Mouse (Mus musculus) erythroblast, adult 5-6 weeks (primary cell): ENCODE data around the gene Plcl2. TPM values are rescaled to one million over a fixed set of nuclear protein-coding genes. Genes with fewer than 3 reads are reported as not detected.
"Not testable (repeated sequence)": the region's sequence is repeated elsewhere in the genome, so short reads cannot be mapped to it uniquely, and the experiment has no call there.

Experiments
- ATAC-seq: replicated peaks from 2 replicates; pipeline ENCODE4 v1.8.0; 2016; ENCODE audit warnings: moderate number of reproducible peaks, mild to moderate bottlenecking, moderate TSS enrichment, inconsistent platforms; ENCODE audit not compliant: poor library complexity, low FRiP score, severe bottlenecking
- total RNA-seq, 2 experiments: library from RNA; stranded (forward) in 1 of 2; stranded (reverse) in 1 of 2; fragments of 150-400 nt in 1 of 2; fragments of 200-764, 138-1000 nt in 1 of 2; gene quantifications; 2 replicates each; pipeline versions ENCODE4 v1.2.3 to v1.2.4; 2015 to 2017; ENCODE audit warnings: low replicate concordance in 2 of 2

The Plcl2 gene
- total RNA-seq, 2 experiments from 2014 or later = 109 to 129 TPM

DNA sequence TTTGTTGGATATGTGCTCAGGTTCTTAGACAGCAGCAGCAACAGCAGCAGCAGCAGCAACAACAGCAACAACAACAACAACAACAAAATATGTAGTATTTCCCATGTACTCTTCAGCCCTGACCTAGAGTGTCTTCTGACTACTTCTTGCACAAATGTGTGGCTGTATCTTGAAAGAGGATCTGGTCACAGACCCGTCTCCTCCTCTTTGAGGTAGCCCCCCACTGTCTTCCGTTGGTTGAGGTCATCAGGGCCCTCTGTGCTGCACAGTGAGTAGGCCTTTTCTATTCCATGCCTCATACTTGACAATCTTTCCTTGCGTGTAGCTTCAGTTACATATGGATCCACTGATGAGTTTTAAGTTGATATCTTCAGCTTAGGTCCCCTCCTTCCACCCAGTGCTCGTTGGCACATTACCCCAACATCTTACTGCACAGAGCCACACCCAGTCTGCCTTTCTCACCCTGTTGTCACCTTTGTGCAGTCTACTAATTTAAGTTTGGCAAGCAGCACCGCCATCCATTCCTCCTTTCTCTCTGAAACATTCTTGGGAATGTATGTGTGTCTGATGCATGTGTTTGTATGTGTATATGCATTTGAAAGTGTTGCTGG lies 13.4 kb downstream of the Plcl2 start:
- ATAC-seq = peak; percentile 51; the same call in 1 of the 2 replicates

DNA sequence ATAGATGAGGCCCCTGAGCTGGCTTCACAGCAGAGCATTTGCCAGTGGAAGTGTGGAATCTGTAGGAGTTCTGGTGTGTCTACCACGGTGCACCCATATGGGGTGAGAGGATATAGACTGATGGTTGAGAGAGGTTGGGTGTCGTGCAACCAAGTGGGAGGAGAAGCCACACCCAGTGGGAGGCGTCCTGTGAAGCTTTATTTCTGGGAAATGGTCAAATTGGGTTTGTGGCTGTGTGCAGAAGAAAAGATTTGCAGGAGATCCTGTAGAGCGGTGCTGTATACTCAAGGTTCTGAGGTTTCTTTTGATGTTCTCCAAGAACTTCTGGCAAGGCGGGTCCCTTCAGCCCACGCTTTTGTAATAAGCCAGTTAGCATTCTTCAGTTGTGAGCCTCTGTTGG lies 15.8 kb downstream of the Plcl2 start:
- ATAC-seq = peak; percentile 81

DNA sequence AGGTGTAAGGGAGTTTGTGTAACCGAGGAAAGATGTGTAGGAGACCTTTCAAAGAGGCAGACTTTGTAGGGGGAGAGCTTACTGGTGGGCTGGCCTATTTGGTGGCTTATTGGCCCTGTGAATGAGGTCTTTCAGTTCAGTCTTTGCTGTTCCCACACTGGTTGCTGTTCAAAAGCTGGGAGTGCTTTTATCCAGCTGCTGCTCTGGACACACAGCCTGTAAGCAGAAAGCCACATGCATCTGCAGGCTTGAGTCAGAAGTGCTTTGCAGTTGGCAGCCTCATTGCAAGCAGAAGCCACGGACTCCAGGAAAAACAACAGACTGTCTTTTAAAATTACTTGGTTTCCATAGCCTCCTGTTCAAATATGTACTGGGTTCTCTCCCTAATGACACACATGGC lies 16.6 kb downstream of the Plcl2 start:
- no peak for ATAC-seq

GRCm38 (mm10) chr17:50530089-50530488 lies 20.9 kb downstream of the Plcl2 start:
- peak; percentile 46 for ATAC-seq

DNA sequence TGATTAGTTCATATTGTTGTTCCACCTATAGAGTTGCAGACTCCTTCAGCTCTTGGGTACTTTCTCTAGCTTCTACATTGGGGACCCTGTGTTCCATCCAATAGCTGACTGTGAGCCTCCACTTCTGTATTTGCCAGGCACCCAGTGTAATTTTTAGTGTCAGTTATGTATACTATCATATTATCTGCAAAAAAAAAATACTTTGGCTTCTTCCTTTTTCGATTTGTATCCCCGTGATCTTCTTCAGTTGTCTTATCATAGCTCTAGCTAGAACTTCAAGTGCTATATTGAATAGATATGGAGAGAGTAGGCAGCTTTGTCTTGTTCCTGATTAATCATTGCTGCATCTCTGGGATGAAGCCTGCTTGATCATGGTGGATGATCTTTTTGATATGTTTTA lies 25.7 kb downstream of the Plcl2 start:
- ATAC-seq = not testable (repeated sequence)

- ATAC-seq = no peak
These were observed 27.4 kb downstream of the Plcl2 start for GRCm38 (mm10) chr17:50536409-50537194.

DNA sequence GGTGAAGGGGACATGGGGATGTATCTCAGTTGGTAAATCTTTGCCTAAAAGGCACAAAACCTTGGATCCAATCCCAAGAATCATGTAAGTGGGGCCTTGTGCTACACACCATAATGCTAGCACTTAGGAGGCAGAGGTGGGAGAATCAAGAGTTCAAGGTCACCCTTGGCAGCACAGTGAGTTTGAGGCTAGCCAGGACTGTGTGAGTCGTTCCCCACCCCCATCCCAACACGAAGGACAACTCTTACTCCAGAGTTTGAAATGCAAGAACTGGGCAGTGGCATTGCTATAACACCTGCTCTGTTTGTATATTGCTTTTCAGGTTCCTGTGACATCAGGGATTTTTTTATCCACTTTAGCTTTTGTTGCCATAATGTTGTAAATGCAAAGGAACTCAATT lies 28.6 kb downstream of the Plcl2 start:
- ATAC-seq = no peak

- ATAC-seq = no peak
These were observed 35.7 kb downstream of the Plcl2 start for GRCm38 (mm10) chr17:50544860-50545259.

DNA sequence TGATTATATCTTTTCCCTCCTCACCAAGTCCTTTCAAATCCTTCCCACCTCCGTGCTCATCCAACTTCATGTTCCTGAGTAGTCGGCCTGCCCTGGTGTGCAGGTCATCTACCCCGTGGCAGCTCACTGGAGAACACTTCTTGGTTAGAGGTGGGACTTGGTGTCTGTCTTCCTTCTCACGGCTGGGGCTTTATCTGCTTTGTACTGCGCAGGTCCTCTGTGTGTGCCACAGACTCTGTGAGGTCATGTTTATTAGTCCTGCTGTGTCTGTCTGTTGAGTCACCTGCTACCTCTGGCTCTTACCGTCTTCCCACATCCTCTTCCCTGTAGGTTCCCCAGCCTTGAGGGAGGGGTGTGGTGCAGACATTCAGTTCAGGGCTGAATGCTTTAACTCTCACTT lies 36.1 kb downstream of the Plcl2 start:
- peak; percentile 53; the same call in 1 of the 2 replicates for ATAC-seq

DNA sequence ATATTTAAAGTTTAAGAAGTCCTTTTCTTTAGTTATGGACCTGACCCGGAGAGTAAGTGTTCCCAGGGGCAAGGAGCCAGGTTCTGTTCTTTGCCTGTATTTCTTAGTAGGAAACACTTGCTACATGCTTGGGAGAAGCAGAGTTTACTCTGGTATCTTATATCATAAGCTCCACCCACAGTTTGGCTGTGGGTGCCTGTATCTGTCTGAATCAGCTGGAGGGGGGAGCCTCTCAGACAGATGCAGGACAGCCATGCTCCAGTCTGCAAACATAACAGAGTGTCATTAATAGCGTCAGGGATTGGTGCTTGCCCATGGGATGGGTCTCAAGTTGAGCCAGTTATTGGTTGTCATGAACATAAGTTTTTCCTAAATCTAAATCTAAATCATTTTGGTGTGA lies 42.9 kb downstream of the Plcl2 start:
- peak; percentile 87 for ATAC-seq

- ATAC-seq = no peak
These were observed 48.5 kb downstream of the Plcl2 start for GRCm38 (mm10) chr17:50557566-50558238.

DNA sequence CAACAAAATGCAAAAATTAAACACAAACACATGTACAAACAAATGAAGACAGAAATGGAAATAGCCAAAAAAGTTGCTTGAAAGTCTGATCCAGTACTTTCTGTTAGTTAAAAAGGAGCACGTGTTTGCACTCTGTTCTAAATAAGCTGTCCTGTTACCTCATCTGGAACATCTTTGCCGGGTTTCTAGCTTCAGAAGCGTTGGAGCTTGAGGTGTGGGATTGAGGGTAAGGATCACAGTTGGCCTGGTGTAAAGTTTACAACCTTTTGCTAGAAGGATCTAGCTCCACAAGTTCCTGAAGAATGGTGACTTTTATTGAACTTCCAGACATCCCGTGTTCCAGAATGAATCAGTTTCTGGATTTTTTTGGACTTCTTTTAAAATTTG lies 49.0 kb downstream of the Plcl2 start:
- ATAC-seq = no peak

DNA sequence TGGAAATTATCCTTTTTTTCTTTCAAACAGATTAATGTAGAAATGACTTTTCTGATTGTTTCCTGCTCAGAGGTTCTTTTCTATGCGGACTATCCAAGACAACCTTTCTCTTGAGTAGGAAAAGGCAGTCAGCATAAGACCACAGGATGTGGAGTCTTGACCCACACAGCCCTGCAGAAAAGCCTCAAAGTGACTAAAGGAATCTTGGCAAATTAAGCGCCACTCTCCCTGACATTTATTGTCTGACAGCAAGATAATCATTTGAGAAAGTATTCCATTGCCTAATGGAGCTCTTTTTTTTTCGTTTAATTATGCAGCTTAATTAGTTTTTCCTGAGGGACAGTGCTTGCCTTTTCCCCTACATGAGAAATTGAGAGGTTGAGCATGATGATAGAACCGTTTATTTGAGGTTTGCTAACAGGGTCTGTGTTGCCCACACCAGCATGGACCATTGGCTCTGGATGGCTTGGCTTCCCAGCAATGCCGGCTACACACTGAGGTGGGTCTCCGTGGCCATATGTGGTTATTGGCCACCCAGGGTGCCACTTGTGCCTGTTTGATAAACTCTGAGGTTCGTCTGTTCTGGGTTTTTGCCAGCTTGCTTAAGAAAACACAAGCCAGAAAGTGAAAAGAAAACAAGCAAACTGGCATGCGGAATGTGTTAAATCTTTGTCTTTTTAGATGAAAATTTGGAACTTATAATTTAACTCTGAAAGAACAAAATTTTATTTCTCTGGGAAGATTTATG lies 56.3 kb downstream of the Plcl2 start:
- 0 out of 2 replicates have a peak, but pooled peaks have one; percentile 72 for ATAC-seq

DNA sequence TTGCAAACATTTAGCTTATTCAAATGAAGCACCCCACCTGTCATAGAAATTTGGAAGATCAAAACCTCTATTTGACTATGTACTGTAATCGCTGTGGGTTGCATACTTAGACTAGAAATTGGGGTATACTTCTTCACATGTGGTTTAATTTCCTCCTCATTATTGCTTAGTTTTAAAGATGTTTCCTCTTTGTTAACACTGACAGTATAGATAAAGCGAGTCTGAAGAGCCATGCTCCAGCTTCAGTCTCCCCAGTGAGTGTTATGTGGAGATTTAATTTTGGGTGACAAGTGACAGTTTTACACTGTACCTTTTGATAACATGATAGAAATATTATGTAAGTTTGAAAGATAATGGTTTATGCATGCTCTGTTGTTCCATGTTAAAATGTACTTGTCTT lies 59.6 kb downstream of the Plcl2 start:
- no peak for ATAC-seq

DNA sequence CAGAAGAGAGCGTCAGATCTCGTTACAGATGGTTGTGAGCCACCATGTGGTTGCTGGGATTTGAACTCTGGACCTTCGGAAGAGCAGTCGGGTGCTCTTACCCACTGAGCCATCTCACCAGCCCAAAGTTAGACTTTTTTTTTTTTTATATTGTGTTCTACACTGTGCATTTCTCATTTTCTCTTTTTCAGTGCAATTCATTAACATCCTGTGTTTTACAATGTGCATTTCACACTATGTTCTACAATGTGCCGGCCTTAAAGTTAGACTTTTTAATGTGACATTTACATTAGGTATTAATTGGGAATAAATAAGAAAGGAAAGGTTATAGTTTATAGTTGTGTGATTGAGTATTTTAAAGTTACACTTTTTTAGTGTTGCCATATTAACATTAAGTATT lies 61.0 kb downstream of the Plcl2 start:
- peak; percentile 75; the same call in 1 of the 2 replicates for ATAC-seq

GRCm38 (mm10) chr17:50570681-50571398 lies 61.6 kb downstream of the Plcl2 start:
- ATAC-seq = no peak

- ATAC-seq = no peak
These were observed 65.0 kb downstream of the Plcl2 start for GRCm38 (mm10) chr17:50574161-50574560.

- ATAC-seq = no peak
These were observed 71.2 kb downstream of the Plcl2 start for GRCm38 (mm10) chr17:50580416-50580815.

DNA sequence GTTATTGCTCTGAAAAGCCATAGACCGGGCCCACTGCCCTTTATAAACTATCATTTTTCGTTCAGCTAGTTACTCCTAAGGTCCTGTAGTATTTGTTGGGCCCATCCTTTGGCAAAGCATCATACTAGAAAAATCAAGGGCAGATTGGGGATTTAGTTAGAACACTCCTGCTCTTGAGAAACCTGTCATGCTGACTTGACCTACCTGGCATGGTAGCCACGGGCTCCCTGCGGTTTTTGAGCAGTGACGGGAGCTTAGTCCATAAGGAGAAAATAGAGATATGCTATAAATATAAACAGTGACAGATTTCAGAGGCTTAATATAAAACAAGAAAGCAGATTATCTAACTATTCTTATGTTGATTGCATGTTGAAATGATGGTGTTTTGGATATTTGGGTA lies 77.6 kb downstream of the Plcl2 start:
- ATAC-seq = no peak

GRCm38 (mm10) chr17:50587941-50588340 lies 78.7 kb downstream of the Plcl2 start:
- ATAC-seq = no peak
